Mouse (Mus musculus) mesoderm, embryonic 11.5 days (tissue): ENCODE results near the gene Prkca.

Experiments used
- DNase-seq: peaks from one replicate; pipeline ENCODE4 v3.0.0-alpha.2; 2012; ENCODE audit warnings: low read depth, low spot score

The Prkca gene

DNA sequence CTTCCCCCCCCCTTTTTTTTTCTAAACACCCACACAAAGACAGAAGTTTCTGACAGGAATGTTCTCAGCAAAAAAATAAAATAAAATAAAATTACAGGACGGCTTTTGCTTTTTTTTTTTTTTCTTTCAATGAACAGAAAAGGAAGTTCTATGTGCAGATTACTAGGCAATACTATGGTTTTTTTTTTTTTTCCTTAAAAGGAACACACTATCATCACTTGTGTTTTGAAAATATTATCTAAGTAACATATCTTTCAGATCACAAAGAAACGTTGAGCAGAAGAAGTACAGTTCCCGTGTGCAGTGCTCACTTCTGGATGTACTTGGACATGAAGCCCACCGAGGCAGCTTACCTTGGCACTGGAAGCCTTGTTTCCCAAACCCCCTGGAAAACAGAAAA, 3.4 kb downstream of the Prkca start:
- DNase-seq = no peak

GRCm38 (mm10) chr11:108336445-108336844, 7.3 kb downstream of the Prkca start:
- DNase-seq = no peak

DNA sequence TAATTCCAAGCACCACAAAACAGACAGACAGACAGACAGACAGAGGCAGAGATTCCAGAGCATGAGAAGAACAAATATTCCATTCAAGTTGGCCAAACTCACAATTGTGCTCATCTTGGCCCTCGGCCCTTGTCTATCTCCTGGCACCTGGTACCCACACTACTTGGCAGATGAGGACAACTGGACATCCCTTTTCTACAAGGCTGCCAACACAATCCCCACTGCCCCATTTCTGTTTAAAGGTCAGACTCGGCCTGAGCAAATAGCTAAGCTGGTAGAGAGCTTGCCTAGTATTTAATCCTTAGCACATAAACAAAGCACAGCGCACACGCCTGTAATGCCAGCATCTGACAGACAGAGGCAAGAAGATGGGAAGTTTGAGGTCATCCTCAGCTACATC, 8.2 kb downstream of the Prkca start:
- DNase-seq = no peak

DNA sequence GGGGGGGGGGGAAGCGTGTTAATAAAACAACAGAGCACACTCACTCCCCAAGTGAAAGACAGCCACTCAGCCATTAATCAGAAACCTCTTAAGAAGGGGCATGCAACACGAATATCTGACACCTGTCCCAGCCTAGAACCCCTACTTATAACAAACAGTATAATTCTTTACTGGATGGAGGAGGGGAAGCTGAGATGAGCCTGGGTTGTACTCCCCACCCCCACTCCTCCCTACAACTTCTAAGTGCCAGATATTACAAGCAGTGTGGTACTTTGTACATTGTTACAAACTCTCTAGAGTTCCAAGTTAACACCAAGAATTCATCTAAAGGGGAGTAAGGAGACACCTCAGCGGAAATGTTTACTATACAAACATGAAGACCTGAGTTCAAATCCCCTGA, 9.1 kb downstream of the Prkca start:
- DNase-seq = no peak

DNA sequence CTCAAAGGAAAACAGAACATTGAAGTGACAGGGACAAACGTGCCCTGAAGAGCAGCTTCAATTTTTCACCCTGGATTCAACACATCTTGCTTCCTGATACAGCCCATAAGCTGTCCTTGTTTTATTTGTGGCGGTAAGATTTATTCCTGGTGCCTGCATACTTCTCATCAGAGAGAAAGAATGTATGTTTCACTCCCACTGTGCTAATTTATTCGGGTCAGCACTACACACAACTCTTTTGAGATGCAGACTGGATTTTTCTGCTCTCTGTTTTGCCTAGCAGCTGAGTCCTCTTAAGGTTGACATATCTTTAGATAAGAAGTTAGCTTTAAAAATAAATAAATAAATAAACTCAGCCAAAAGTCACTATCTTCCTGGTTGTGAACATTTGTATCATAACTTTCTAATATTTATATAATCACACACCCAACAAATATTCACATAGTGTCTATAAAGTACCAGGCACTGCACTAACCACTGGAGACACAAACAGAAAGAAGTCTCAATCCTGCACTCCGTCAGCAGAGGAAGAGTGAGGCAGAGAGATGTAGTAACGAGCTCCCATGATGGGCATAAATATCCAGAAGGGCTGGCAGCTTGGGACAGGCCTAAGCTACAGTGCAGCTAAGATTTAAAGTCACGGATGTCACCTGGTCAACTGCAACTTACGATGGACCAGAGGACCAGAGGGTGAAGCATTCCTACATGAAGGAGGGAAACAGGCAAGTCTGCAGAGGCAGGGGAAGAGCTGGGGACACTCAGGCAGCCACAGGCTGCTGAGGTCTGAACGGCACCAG, 9.9 kb downstream of the Prkca start:
- peak; percentile 38 for DNase-seq

- DNase-seq = no peak
These were observed 10.7 kb downstream of the Prkca start for GRCm38 (mm10) chr11:108333006-108333405.

DNA sequence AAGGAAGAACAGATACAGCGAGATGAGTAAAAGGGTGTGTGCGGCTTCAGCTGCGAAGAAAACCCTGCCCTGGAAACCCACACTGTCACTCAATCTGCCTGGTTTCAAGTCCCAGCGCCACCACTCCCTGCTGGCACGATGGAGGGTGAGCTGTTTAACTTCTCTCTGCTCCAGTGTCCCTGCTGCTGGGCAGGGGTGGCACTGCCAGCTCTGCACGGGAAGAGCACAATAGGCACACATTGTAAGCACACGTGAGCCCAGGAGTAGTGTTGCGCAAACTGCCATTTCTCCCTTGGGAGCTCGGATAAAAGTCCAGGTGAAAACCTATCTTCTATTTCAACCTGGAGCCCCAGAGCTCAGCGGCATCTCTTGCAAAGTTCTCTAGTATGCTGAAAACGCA, 12.9 kb downstream of the Prkca start:
- DNase-seq = no peak

- no peak for DNase-seq
These were observed 17.8 kb downstream of the Prkca start for GRCm38 (mm10) chr11:108325943-108326342.

- DNase-seq = no peak
These were observed 21.6 kb downstream of the Prkca start for GRCm38 (mm10) chr11:108322156-108322555.

DNA sequence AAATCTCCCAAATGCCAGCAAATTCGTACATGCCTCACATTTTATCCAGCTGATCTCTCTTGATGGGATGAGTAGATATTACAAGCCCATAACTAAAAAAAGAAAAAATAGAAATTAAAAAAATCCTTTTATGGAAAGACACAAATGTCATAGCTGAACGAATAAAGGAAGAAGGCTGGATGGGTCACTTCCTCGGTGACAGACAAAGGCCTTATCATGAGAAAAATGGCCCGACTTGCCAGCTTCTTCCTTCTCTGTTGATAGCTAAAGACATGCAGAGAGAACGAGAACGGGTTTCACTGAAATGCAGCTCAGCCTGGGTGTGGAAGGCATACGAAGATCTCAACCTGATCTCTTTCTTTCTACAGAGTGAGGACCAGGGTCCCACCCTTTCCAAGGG, 23.2 kb downstream of the Prkca start:
- no peak for DNase-seq

GRCm38 (mm10) chr11:108319162-108319561, 24.6 kb downstream of the Prkca start:
- DNase-seq = no peak

DNA sequence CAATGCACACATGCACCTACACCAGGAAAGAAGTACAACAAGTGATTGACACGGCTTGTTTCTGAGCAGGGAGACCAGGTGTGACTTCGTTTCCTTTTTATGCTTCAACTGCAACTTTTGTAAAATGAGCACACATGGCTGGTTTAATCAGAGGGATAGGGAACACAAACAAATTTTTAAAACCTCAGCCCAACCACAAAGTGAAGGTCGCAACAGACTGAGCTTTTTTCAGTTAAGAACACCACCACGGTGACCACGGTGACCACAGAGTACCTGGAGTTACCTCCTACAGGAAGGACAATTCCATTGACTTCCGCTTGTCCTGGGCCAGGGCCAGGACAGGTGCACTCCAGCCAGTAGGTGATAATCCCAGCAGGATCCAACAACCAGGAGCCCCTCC, 25.9 kb downstream of the Prkca start:
- DNase-seq = no peak

DNA sequence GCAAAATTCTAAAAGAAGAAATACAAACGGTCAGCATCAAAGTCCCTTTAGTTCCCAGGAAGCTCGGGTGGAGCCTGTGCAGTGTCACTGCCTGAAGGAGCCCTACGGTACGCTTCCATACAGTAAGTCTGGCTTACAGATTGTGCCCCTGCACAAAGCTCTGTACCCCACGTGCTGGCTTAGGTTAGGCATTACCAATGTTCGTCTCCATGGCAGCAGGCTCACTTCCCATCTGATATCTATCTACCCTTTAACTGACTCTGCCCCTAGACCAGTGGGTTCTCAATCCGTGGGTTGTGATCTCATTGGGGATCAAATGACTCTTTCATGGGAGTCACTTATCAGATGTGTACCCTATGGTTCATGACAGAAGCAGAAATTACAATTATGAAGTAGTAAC, 28.0 kb downstream of the Prkca start:
- no peak for DNase-seq

DNA sequence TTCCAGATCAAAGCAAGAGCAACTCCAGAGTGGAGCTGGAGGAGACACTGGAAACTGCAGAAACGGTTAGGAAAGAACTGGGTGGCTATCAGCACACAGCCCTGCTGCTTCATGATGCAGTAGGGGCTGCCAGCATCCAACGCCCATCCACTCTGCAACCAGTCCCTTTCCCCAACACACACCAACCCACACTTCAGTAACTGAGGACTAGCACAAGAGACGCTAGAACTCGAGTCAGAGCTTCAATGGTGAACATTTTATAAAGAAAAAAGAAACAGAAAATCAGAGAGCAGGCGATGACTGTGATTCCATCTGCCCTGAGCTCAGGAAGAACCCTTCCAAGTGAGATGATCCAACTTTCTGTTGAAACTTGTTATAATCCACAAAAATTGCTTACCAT, 31.2 kb downstream of the Prkca start:
- DNase-seq = no peak

- DNase-seq = no peak
These were observed 31.8 kb downstream of the Prkca start for GRCm38 (mm10) chr11:108311912-108312311.

DNA sequence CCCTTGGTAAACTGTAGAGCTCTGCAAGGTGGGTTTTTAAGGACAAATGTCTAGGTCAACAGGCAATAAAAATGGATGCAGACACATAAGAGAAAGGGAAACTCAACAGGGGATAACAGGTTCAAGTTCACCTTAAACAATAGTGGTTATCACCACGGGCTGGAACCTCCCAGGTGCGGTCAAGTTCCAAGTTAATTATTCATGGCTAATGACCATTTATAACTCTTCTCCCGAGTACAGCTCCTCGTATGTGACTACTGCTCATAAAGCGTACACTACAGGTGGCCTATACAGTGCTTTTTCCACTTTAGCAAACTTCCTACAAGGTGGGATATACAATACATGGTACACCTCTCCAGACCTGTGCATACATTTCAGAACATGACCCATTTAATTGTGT, 33.9 kb downstream of the Prkca start:
- DNase-seq = no peak

- no peak for DNase-seq
These were observed 35.5 kb downstream of the Prkca start for GRCm38 (mm10) chr11:108308253-108308652.

DNA sequence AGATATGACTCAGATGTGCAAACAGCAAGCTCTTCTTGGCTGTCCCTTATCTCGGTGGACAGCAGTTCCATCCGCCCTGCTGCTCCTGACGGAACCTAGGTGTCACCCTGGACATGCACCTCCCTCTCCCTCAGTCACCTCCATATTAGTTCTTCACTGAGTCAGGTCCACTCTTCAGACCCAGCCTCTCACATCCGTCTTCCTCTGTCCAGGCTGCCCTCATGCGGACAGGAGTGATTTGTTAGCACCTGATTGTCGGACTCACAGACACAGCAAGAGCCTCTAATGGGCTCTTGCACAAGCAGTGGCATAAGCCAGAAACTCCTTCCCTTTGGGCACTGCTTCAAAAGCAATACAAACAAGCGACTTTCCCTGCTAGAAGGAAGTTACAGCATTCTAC, 36.5 kb downstream of the Prkca start:
- no peak for DNase-seq

GRCm38 (mm10) chr11:108303787-108304186, 39.9 kb downstream of the Prkca start:
- DNase-seq = no peak

- DNase-seq = no peak
These were observed 41.8 kb downstream of the Prkca start for GRCm38 (mm10) chr11:108301796-108302490.

- DNase-seq = no peak
These were observed 42.7 kb downstream of the Prkca start for GRCm38 (mm10) chr11:108301036-108301435.

GRCm38 (mm10) chr11:108300443-108300842, 43.3 kb downstream of the Prkca start:
- DNase-seq = no peak

GRCm38 (mm10) chr11:108299913-108300312, 43.8 kb downstream of the Prkca start:
- peak; percentile 22 for DNase-seq
